Comparison of ENCODE assay signal across 8 mouse cellular contexts in genomic region chr4:32951035-32951940, GRCm38 (mm10). TPM values are rescaled to one million over a fixed set of nuclear protein-coding genes. Genes with fewer than 3 reads are reported as not detected.
DNase-seq lines count a peak whose midpoint lies in the region; ATAC-seq and TF ChIP-seq lines count a peak whose summit lies in the region.

No protein-coding gene starts in this region.

- H3K4me1 ChIP-seq in heart, postnatal 0 days (ENCODE audit: control insufficient read depth, insufficient read depth), result peaks cover 12% of the 10 kb centered on the region; the same call in 1 of the 2 replicates
- peaks cover 14% of the 10 kb centered on the region for H3K4me1 ChIP-seq in erythroblast, embryonic 14.5 days (ENCODE audit: control insufficient read depth)
- peaks cover 18% of the 10 kb centered on the region for H3K4me1 ChIP-seq in liver, embryonic 12.5 days
- H3K4me1 ChIP-seq in stomach, embryonic 16.5 days (ENCODE audit: control insufficient read depth, insufficient read depth, low read length), result peaks cover 15% of the 10 kb centered on the region

- WGBS in heart, postnatal 0 days, result 6% methylated on average over 34 of the region's 34 CpGs
- WGBS in liver, embryonic 12.5 days (ENCODE audit: insufficient replicate concordance), result 7% methylated on average over 34 of the region's 34 CpGs
- WGBS in stomach, embryonic 16.5 days, result 4% methylated on average over 34 of the region's 34 CpGs

- no peak overlapping the region for H3K9ac ChIP-seq in heart, postnatal 0 days (replicated peaks; ENCODE audit: low read depth, low read length)
- 0 out of 2 replicates have a peak overlapping the region, but pooled peaks have one; percentile 60 for H3K9ac ChIP-seq in liver, embryonic 12.5 days
- peak overlapping the region; percentile 62 for H3K9ac ChIP-seq in stomach, embryonic 16.5 days (ENCODE audit: low read length)

- no peaks in the 10 kb centered on the region for H3K9me3 ChIP-seq in heart, postnatal 0 days (replicated peaks; ENCODE audit: control insufficient read depth, low read length)
- H3K9me3 ChIP-seq in erythroblast, embryonic 14.5 days (ENCODE audit: control insufficient read depth, low read length), result peaks cover 18% of the 10 kb centered on the region
- no peaks in the 10 kb centered on the region for H3K9me3 ChIP-seq in liver, embryonic 12.5 days (replicated peaks)
- H3K9me3 ChIP-seq in stomach, embryonic 16.5 days (replicated peaks; ENCODE audit: control insufficient read depth, low read length), result no peaks in the 10 kb centered on the region

- no peaks in the 10 kb centered on the region for H3K36me3 ChIP-seq in heart, postnatal 0 days (replicated peaks; ENCODE audit: control insufficient read depth, insufficient read depth, low read length)
- no peaks in the 10 kb centered on the region for H3K36me3 ChIP-seq in erythroblast, embryonic 14.5 days (ENCODE audit: control insufficient read depth)
- H3K36me3 ChIP-seq in liver, embryonic 12.5 days, result no peaks in the 10 kb centered on the region
- H3K36me3 ChIP-seq in stomach, embryonic 16.5 days (ENCODE audit: control insufficient read depth, insufficient read depth, low read length), result no peaks in the 10 kb centered on the region

- no peak overlapping the region for H3K27ac ChIP-seq in heart, postnatal 0 days (ENCODE audit: low read depth)
- H3K27ac ChIP-seq in liver, embryonic 12.5 days, result no peak overlapping the region
- no peak overlapping the region for H3K27ac ChIP-seq in stomach, embryonic 16.5 days (ENCODE audit: low read length)

- intact Hi-C loops in heart, postnatal 10 days (cut with DNase I), result loop anchor here (5.0 kb wide), 4 partner anchors 166 to 364 kb away; no protein-coding TSS in a partner anchor
- intact Hi-C loops in gastrocnemius, postnatal 36 days (cut with DNase I), result loop anchor here (5.0 kb wide), 4 partner anchors 71 to 204 kb away; no protein-coding TSS in a partner anchor

- ATAC-seq in heart, postnatal 0 days (ENCODE audit: insufficient read depth, low read depth), result peak; percentile 28; the same call in 1 of the 2 replicates
- ATAC-seq in liver, embryonic 12.5 days, result 0 out of 2 replicates have a peak, but pooled peaks have one; percentile 42
- ATAC-seq in stomach, embryonic 16.5 days (ENCODE audit: insufficient read depth, low FRiP score), result no peak

- H3K4me2 ChIP-seq in heart, postnatal 0 days (ENCODE audit: low read depth, low read length), result peak overlapping the region; percentile 87
- H3K4me2 ChIP-seq in liver, embryonic 12.5 days, result peak overlapping the region; percentile 96
- H3K4me2 ChIP-seq in stomach, embryonic 16.5 days (ENCODE audit: low read depth, low read length), result peak overlapping the region; percentile 96

- DNase-seq in heart, postnatal 0 days (ENCODE audit: low spot score), result no peak
- DNase-seq in heart, postnatal 10 days, result no peak
- peak; percentile 38 for DNase-seq in Muller cell, postnatal 12 days (ENCODE audit: inconsistent ontology term)
- no peak for DNase-seq in frontal cortex, postnatal 36 days (ENCODE audit: low spot score in 2 of 2)
- no peak for DNase-seq in gastrocnemius, postnatal 36 days

- peak overlapping the region; percentile 70 for H3K4me3 ChIP-seq in heart, postnatal 0 days (ENCODE audit: low read depth, low read length)
- H3K4me3 ChIP-seq in erythroblast, embryonic 14.5 days (replicated peaks), result peak overlapping the region; percentile 60
- peak overlapping the region; percentile 66 for H3K4me3 ChIP-seq in liver, embryonic 12.5 days
- H3K4me3 ChIP-seq in stomach, embryonic 16.5 days (replicated peaks; ENCODE audit: low read length), result peak overlapping the region; percentile 81

- no peak for TF ChIP-seq EP300 in heart, postnatal 0 days (IDR thresholded peaks at IDR 0.05; ENCODE audit: low read depth)

- H3K27me3 ChIP-seq in heart, postnatal 0 days (ENCODE audit: control insufficient read depth, insufficient read depth, low read length), result peaks cover 14% of the 10 kb centered on the region
- H3K27me3 ChIP-seq in erythroblast, embryonic 14.5 days (ENCODE audit: control insufficient read depth), result peaks cover 77% of the 10 kb centered on the region
- peaks cover 77% of the 10 kb centered on the region for H3K27me3 ChIP-seq in liver, embryonic 12.5 days (replicated peaks)
- H3K27me3 ChIP-seq in stomach, embryonic 16.5 days (ENCODE audit: control insufficient read depth, insufficient read depth, low read length), result peaks cover 6% of the 10 kb centered on the region

- TF ChIP-seq CTCF in heart, postnatal 0 days (IDR thresholded peaks at IDR 0.05; ENCODE audit: low read depth), result no peak

RNA-seq across cellular contexts. Expression of gene Ankrd6, which starts 0.6 kb away (rescaled TPM):
- 1.6 and 20.0 TPM in 2 replicates for total RNA-seq in heart, postnatal 0 days (2014; rRNA removed; ENCODE audit: low replicate concordance)
- 2.3 and 2.4 TPM in 2 replicates for polyA plus RNA-seq in heart, postnatal 0 days (2015; fragmentation: Nextera tagmentation; extraction: Ambion mirVana)
- total RNA-seq in heart, postnatal 10 days (2021), result 1 to 10 TPM; 3.5 to 6.3 TPM
- polyA plus RNA-seq in erythroblast, embryonic 14.5 days (2012), result 0.01 and 0.03 TPM in 2 replicates
- polyA plus RNA-seq in liver, embryonic 12.5 days (2016; fragmentation: Nextera tagmentation; extraction: Ambion mirVana), result 1.3 and 1.5 TPM in 2 replicates
- polyA plus RNA-seq in stomach, embryonic 16.5 days (2015; fragmentation: Nextera tagmentation; extraction: Ambion mirVana), result 5.6 and 6.3 TPM in 2 replicates
- 1 to 10 TPM; 3.3 to 4.1 TPM for total RNA-seq in gastrocnemius, postnatal 36 days (2021)

RNA-seq across cellular contexts. Expression of gene Rragd, which starts 31.5 kb away (rescaled TPM):
- total RNA-seq in heart, postnatal 0 days (2014; rRNA removed; ENCODE audit: low replicate concordance), result 61.3 and 75.3 TPM in 2 replicates
- polyA plus RNA-seq in heart, postnatal 0 days (2015; fragmentation: Nextera tagmentation; extraction: Ambion mirVana), result 35.4 and 41.1 TPM in 2 replicates
- total RNA-seq in heart, postnatal 10 days (2021), result 10 to 100 TPM; 74.1 to 88.3 TPM
- 0.10 and 0.34 TPM in 2 replicates for polyA plus RNA-seq in erythroblast, embryonic 14.5 days (2012)
- polyA plus RNA-seq in liver, embryonic 12.5 days (2016; fragmentation: Nextera tagmentation; extraction: Ambion mirVana), result 4.0 and 4.3 TPM in 2 replicates
- 4.0 and 7.5 TPM in 2 replicates for polyA plus RNA-seq in stomach, embryonic 16.5 days (2015; fragmentation: Nextera tagmentation; extraction: Ambion mirVana)
- 100 to 1,000 TPM; 147 to 166 TPM for total RNA-seq in gastrocnemius, postnatal 36 days (2021)
